Mouse (Mus musculus) adrenal gland, adult 8-10 months (tissue): ENCODE measurements around the gene Ppil6. TPM values are rescaled to one million over a fixed set of nuclear protein-coding genes. Genes with fewer than 3 reads are reported as not detected.

Experiments used
- DNase-seq: peaks from one replicate; pipeline ENCODE4 v3.0.0; 2022
- total RNA-seq, 4 experiments: library from RNA; stranded (reverse); gene quantifications; 2 replicates each; pipeline ENCODE4 v1.2.4; 2022

Gene Ppil6
- total RNA-seq = 1 to 10 TPM in 2 of 4 experiments, under 1 TPM in 1, not detected in 1; 0.77 to 1.7 (median 1.4) TPM

DNA sequence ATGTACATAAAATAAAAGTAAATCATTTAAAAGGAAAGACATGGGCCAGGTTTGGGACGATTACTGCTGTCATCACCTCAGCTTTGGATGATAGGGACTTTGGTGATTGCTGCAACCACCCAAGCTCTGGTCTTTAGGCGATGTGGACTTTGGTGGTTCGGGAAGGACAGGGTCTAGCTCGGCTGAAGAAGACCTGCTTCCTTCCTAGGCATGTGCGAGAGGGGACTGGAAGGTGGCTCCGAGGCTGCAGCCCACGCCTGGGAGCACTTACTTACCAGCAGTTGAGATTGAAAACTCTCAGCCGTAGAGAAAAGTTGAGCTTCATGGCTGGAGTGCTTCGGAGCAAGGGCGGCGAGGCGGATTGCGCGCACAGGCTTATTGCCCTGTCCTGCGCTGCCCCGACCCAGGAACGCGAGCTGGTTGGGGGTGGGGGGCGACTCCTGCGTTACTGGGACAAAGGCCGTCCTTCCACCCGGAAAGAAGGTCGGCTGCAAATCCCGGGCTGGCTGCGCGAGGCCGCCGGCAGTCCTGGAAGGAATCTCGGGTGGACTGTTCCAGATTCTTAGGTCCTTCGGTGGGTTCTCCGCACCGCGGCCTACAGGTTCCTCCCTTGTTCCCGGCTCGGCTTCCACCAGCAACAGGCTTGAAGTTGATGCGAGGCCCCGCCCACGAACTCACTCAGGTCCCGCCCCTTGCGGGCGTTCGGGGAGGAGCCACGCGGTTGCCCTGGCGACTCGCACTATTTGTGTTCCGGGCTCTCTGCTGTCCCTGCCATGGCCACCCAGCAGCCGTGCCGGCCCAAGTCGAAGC, at the start of gene Ppil6, which contains the start of gene Smpd2:
Gene Ppil6 (plus strand): TSS at position 732 of the 810 bp plus-strand sequence.
Gene Smpd2 (minus strand): TSS at position 662 of the 810 bp plus-strand sequence.
- peak; percentile 94 for DNase-seq

GRCm38 (mm10) chr10:41448216-41448615, 42.0 kb upstream of the Ppil6 start:
- no peak for DNase-seq

DNA sequence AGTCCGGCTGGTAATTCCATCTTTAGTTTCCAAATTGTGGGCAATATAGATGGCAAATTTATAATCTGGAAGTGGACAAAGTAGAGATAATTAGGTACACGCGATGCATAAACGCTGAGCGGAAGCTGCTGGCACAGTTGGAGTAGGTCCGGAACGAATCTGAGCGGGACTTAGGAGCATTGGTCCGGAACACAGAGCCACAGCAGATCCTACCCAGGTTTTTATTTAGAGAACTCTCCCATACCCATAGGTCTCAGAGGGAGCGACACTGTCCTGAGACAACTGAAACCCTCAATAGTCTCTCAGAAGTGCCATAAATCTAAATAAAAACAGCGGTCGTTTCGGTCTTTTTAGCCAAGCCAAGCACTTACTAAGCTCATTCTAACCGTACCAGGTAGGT, 40.6 kb upstream of the Ppil6 start:
- no peak for DNase-seq

DNA sequence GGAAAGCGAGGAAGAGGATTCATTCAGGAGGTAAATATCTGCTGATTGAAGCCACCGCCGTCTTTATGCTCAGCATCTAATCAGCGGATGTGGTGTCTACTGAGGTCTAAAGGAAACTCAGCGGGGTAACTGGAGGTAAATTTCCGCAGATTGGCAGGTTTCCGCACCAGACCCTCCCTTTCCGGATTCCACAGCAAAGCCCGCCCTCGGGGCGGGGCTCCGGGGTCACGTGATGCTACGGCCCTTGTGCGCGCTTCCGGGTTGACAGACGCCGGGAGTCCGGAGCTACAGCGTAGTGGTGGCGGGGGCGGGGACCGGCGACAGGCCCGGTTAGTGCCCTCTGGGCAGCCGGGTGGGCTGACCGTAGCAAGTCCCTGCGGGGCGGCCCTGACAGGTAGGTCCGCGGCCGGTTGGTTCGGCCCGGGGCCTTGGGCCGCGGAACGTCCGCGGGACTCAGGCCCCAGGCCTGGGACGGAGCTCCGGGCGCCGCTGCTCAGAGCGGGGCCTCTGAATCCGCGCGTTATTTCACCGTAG, 40.0 kb upstream of the Ppil6 start, which contains the start of gene Zbtb24:
Gene Zbtb24 (plus strand): TSS at position 247 of the 534 bp plus-strand sequence.
- DNase-seq = peak; percentile 92

DNA sequence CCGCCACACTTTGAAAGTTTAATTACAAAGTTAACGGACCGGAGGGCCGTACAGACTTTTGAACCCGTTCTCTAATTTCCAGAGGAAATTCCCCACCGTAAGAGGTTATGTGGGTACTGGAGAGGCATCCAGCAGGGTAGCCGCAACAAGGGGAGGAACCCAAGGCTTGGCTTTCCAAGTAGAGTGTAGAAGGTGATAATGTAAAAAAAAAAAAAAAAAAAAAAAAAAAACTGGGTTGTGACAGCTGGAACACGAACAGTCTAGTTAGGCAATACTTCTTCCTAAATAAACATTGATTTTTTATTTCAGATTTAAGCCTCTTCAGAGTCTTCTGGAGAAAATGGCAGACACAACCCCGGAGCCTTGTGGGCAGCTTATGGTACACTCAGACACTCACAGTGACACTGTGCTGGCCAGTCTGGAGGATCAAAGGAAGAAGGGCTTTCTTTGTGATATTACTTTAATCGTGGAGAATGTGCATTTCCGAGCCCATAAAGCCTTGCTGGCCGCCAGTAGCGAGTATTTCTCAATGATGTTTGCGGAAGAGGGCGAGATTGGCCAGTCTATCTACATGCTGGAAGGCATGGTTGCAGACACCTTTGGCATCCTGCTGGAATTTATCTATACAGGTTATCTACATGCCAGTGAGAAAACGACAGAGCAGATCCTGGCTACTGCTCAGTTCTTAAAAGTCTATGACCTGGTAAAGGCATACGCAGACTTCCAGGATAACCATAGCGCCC, 39.3 kb upstream of the Ppil6 start:
- DNase-seq = no peak

DNA sequence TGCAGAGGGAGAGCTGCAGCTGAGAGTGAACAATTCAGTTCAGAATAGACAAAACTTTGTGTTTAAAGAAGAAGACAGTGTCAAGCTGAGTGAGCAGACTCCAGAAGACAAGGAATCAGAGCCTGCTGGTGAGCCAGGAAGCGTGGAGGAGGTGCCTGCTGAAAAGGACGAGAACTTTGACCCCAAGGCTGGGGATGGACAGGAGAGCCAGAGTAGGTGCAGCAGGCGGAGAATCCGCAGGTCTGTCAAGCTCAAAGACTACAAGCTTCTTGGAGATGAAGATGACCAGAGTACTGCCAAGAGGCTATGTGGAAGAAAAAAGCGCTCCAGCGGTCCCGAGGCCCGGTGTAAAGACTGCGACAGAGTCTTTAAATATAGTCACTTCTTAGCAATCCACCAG, 38.6 kb upstream of the Ppil6 start:
- no peak for DNase-seq

- DNase-seq = no peak
Observed at GRCm38 (mm10) chr10:41452791-41453190, 37.4 kb upstream of the Ppil6 start.

DNA sequence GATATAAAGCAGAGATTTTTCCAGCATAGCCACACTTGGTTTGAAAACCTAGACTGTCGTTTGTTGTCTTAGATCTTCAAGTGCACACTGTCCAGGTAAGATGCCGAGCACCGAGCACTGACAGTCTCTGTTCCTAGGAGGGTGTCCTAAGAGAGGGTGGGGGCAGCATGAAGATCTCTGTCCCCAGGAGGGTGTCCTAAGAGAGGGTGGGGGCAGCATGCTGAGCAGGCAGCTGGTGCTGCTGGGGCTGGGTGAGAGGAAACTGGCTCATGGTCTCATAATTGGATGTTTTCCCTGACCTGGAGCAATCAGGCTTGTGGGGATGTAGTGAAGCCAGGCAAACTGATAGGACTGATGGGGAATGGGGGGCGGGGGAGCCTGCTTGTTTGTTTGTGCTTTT, 30.2 kb upstream of the Ppil6 start:
- DNase-seq = no peak

GRCm38 (mm10) chr10:41460501-41460900, 29.7 kb upstream of the Ppil6 start:
- no peak for DNase-seq

DNA sequence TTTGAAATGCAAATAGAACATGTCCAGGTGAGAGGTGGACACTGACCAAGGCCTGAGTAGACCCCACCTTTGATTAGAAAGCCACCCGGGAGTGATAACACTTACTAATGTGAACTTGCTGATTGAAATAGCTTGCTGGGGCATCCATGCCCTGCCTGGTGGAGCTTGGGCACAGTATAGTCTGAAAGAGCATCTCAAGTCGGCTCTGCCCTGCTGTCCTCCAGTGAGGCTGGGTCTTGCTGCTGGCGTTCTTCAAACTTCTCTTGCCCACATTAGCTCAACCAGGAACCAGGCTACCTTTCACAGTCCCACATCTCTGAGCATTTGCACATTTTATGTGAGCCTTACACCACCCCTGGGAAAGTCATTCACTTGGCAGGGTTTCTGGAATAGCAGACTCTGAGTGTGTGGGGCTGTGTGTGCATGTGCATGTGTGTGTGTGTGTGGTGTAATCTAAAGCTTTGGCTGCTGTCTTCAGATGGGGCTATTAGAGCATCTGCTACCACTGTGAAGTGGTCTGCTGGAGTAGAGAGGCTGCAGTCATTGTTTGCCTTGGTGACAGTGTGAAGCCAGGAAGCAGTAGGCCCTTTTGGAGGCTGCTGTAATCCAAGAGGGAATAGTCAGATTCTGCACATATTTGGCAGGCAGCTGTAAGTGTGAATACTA, 29.0 kb upstream of the Ppil6 start:
- DNase-seq = no peak

- no peak for DNase-seq
Observed at GRCm38 (mm10) chr10:41464401-41464955, 25.8 kb upstream of the Ppil6 start.

DNA sequence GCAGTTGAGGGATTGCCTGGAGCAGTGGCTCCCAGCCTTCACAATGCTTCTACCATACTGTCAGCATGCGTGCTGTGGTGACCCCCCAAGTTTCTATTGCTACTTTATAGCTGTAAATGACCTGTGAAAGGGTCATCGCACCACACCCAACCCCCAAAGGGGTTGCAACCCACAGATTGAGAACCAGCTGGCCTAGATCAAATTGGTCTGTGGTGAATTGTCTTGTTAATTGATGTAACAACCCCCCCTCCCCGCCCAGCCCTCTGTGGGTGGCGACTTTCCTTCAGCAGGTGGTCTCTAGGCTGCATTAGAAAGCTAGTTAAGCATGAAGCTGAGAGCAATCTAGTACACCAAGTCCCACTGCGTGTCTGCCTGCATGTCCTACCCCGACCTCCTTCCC, 22.9 kb upstream of the Ppil6 start:
- DNase-seq = no peak

DNA sequence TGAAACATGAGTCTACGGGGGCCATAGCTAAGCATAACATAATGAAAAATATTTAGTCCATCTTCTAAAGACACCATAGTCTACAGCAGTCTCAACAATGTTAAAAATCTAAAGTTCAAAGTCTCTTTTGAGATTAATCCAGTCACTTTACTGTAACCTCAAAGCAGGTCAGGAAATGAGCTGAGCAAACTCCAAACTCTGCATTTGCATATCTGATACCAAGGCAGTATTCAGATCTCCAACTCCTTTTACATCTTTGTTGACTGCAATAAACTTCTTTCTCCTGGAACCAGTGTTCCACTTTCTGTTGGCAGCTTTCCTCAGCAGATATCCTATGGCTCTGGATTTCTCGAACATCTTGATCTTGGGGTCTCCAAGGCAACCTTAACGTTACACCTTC, 19.5 kb upstream of the Ppil6 start:
- no peak for DNase-seq

- DNase-seq = no peak
Observed at GRCm38 (mm10) chr10:41472534-41472933, 17.7 kb upstream of the Ppil6 start.

- DNase-seq = no peak
Observed at GRCm38 (mm10) chr10:41472962-41473481, 17.2 kb upstream of the Ppil6 start.

DNA sequence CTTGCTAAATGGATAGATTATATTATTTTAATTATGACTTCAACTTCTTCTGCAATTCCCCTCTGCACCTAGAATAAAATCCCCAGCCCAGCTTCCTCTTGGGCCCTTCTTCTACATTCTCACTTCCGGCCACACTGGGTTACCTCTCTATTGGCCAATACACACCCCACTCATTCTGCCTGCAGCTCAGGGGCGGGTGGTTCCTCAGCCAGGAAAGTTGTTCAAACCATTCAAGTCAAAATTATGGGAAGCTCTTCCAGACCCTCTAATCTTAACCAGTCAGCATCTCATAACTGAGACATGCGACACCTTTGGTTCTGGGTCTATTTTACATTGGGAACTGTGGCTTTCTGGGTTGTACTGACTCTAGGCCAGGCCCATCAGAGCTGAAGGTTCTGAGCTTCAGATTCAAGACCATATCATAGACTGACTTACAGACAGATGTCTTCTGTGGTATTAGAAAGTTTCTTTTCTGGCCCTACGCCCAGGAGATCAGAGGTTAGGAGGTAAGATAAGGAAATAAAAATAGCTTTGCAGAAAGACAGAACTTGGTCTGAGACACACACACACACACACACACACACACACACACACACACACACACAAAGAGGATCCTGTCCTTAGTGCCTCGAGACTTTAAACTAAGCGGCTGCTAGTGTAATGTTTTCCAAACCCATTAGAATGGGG, 16.3 kb upstream of the Ppil6 start:
- DNase-seq = no peak

DNA sequence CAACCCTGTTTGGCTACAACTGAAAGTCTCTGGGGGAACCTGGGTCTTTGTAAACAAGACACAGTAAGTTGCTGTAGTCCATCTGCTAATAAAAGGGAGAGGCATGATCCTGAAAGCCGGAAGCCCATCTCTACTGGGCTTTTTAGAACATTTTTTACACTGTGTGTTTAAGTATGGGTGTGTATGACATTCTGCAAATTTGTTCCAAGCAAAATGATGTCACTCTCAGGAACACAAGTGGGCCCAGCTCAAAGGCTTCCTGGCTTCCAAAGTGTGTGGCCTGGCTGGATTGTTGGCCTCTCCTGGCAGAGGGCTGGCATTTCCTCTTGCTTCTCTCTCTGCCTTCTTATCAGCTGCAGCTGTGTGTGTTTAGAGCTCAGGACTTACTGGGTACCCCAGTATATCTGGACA, 15.3 kb upstream of the Ppil6 start:
- no peak for DNase-seq

DNA sequence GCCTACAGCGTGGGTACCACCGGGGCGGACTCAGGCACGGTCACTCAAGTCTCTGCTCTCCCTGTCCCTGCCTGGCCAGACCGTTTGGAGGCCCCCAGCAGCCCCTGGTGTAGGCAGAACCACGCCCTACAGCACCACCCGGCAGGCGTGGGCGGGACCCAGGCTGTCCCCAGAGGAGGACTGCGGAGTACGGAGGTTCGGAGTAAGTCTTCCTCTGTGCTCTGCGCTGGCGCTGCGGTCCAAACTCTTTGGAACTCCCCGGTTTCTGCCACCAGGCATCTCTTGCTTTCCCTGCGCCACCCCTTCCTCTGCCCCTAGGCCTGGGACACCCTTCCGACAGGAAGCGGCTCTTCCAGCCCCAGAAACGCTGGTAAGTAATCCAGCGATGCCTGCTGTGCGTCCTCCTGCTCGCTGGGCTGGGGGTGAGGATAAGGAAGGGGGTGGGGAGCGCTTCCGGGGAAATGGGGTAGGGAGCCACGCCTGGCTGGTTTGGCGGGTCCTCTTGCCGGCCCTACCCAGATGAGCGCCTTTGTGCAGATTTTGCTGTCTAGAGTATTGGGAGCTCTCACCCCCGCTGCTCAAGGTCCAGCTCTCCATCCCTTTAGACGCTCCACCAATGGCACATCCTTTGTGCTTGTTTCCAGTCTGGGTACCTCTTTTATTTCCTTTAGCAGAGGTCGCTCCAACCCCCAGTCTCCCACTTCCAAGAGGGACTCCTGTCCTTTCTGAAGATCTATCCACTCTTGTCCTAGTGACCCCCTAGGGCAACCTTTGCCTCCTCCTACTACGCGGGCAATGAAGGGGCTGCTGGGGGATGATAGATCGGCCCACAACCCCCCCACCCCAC, 13.8 kb upstream of the Ppil6 start, which contains the start of gene Mical1:
Gene Mical1 (plus strand): TSS at position 144 of the 847 bp plus-strand sequence.
- no peak for DNase-seq

GRCm38 (mm10) chr10:41477018-41477277, 13.3 kb upstream of the Ppil6 start:
- no peak for DNase-seq

DNA sequence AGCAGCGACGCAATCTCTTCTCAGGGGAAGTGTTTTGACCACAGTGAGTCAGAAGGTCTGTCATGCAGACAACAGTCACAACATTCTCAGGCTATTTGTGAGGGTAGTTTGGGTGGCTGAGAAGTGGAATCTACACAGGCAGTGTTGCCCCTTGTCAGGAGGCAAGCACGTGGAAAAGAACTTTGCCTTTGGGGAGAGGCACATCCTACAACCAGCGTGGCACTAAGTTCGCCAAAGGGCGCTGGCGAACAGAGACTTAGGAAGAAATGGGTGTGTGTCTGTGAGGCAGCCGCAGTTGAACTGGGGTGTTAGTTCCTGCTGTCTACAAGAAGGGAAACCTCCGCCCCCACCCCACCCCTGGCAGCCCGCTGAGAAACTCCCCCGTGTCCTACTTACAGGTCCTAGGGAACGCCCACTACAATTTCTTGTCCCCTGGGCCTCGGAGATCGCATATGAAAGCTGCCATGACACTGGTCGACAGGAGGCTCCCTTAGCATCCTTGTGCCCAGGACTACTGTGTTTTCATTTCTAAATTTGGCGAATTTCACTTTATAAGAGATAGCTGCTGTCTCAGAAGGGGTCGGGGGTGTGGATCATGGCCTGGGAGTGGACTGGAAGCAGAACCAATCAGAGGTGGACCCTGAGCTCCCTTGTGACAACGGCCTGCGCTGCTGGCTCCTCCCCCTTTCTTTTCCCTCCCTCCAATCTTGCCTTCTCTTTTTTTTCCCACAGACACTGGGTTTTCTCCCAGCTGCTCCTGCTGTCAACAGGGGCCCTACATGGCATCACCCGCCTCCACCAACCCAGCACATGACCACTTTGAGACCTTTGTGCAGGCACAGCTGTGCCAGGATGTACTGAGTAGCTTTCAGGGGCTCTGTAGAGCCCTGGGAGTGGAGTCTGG, 12.7 kb upstream of the Ppil6 start:
- DNase-seq = peak; percentile 35
